Mouse (Mus musculus) testis, postnatal 10 days (tissue): ENCODE results near the gene Klra5.
"Not testable (repeated sequence)": the region's sequence is repeated elsewhere in the genome, so short reads cannot be mapped to it uniquely, and the experiment has no call there.

Source experiments
- DNase-seq: peaks from one replicate; pipeline ENCODE4 v3.0.0; 2021; ENCODE audit warnings: low spot score

The Klra5 gene

GRCm38 (mm10) chr6:129917476-129917946, at the start of gene Klra5:
Gene Klra5 (minus strand): TSS chr6:129917650.
- DNase-seq: not testable (repeated sequence)

GRCm38 (mm10) chr6:129916996-129917395, 454 bp downstream of the Klra5 start:
- no peak for DNase-seq

- DNase-seq: no peak
Observed at GRCm38 (mm10) chr6:129882525-129882924, 34.9 kb downstream of the Klra5 start.

GRCm38 (mm10) chr6:129876549-129876948, 40.9 kb downstream of the Klra5 start, which contains the start of gene Klra17:
Gene Klra17 (minus strand): TSS chr6:129876672.
- DNase-seq: no peak

- not testable (repeated sequence) for DNase-seq
Observed at GRCm38 (mm10) chr6:129862349-129862748, 55.1 kb downstream of the Klra5 start, which contains the start of gene Gm17631. Gene Gm17631 (plus strand): TSS chr6:129862649.
